Mouse (Mus musculus) cerebellum, adult 18-20 months (tissue): Measurements from ENCODE around the gene Cux1.
A peak's percentile ranks its signal among the peaks of the same experiment; 100 is the strongest.

Source experiments
- DNase-seq, 2 experiments: peaks; one replicate each; pipeline ENCODE4 v3.0.0; 2021

The Cux1 gene

DNA sequence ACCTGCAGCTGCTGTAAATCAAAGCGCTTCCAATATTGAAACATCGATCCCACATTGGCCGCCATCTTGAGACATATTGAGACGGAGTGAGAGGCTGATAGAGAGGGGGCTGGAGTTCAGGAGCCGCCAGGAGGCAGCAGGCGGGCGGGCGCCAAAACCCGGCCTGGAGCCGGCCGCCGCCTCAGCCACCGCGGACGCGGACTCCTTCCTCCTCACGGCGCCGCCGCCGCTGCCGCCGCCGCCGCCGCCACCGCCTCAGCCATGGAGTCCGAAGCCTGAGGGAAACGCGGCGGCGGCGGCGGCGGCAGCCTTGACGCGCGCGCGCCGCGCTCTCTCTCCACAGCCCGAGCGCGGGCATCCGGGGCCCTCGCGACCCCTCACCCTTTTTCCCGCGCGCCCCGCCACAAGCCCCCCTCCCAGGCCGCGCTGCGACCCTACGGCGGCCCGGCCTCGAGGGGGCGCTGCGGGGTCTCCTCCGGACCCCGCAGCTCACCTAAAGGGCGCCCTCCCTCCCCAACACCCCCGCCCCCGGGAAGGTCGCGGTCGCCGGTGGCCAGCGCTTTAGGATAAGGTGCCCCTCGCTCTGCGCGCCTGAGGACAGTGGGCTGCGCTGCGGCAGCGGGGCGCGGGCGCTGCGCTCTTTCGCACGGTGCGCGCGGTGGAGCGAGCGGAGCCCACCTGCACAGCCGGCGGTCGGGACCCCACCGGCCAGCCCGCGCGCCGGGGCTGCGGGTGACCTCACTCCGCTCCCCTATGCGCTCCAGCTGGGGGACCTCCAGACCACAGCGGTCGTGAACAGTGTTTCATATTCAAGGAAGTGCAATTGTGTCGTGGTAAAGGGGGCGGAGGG lies at the start of gene Cux1:
Gene Cux1, minus strand, starts transcription at position 315 of the 850 bp plus-strand sequence.
- DNase-seq, result peak; percentile 82 to 89

GRCm38 (mm10) chr5:136612391-136612790 lies 45.1 kb upstream of the Cux1 start:
- no peak for DNase-seq

GRCm38 (mm10) chr5:136608814-136609434 lies 41.6 kb upstream of the Cux1 start:
- DNase-seq, result no peak

GRCm38 (mm10) chr5:136605144-136605543 lies 37.9 kb upstream of the Cux1 start:
- DNase-seq, result no peak

- DNase-seq, result peak; percentile 16
Measured at GRCm38 (mm10) chr5:136603176-136603964, 36.1 kb upstream of the Cux1 start.

- DNase-seq, result no peak
Measured at GRCm38 (mm10) chr5:136600511-136600910, 33.2 kb upstream of the Cux1 start.

GRCm38 (mm10) chr5:136594896-136595540 lies 27.7 kb upstream of the Cux1 start:
- no peak for DNase-seq

GRCm38 (mm10) chr5:136591816-136592499 lies 24.7 kb upstream of the Cux1 start:
- DNase-seq, result no peak

GRCm38 (mm10) chr5:136589002-136589401 lies 21.7 kb upstream of the Cux1 start:
- no peak for DNase-seq

- no peak for DNase-seq
Measured at GRCm38 (mm10) chr5:136588471-136588870, 21.2 kb upstream of the Cux1 start.

DNA sequence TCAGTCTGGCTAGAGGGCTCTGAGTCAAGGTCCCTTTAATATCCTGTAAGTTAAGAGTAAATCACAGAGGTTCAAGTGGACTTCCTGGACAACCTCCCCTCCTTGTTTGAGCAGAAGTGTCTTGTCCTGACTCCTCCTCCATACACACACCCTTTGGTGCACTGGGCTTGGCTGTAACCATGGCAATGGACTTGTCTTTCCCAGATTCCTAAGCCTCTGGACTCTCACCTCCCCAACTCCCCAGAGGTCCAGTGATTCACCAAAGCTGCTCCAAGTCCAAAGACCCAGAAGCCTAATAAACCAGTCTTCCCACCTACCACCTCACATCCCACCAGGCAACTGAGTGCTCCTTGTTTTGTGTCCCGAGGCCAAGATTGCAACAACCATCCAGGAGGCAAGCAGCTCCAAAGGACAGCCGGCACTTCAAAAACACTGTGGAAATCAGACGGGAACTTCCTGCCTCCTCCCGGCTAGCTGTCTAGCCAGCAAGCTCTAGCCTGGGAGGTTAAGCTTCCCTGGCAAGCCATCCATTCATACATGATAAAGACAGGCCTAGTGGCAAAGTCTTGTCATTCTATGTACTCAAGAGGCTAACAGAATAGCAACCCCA lies 17.5 kb upstream of the Cux1 start:
- DNase-seq, result no peak

- DNase-seq, result no peak
Measured at GRCm38 (mm10) chr5:136583666-136584464, 16.6 kb upstream of the Cux1 start.

DNA sequence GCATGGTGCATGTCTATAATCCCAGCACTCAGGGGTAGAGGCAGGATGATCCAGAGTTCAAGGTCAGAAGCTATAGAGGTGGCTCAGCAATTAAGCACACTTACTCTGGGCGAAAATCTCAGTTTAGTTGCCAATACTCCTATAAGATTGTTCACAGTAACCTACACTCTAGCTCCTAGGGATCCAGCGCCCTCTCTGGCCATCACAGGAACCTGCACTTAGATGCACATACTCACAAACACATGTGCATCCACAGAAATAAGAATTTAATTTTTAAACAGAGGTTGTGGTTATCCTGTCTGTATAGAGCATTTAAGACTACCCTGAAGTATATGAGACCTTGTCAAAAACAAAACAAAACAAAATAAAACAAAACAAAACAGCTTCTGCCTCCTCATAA lies 16.0 kb upstream of the Cux1 start:
- no peak for DNase-seq

GRCm38 (mm10) chr5:136582201-136582600 lies 14.9 kb upstream of the Cux1 start:
- no peak for DNase-seq

DNA sequence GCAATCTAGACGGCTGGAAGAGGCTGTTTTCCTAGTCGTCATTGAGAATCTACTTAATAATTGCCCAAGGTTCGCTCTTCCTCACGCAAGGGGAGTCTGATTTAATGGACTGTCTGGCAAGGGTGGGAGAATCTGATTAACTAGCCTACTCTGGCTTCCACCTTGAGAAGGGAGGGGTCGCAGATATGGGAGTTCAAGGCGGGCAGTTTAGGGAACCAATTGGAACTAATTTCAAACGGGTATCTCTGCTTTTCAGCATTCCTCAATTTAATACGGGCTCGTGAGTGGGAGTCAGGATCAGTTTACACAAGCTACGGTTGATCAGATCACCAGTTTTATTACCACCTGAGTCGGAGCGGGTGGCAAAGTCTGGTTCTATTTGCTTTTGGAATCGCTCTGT lies 14.3 kb upstream of the Cux1 start:
- DNase-seq, result no peak

DNA sequence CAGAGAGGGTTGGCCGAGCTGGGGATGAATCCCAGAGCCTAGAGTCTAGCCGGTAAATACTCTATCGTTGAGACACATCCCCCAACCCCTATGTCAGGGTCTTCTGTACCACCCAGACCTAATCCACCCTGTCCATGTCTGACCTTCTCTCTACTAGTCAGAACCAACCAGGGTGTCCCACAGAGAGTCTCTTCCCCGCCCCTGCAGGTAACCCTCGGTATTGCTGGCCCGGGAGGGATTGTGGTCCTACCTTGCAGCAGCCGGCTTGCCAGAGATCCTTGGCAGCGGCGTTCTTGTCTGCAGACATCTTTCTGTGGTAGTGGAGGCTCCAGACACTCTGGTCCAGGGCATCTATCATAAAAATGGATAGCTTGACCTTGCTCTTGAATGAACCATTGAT lies 13.9 kb upstream of the Cux1 start:
- peak; percentile 49 to 52 for DNase-seq

DNA sequence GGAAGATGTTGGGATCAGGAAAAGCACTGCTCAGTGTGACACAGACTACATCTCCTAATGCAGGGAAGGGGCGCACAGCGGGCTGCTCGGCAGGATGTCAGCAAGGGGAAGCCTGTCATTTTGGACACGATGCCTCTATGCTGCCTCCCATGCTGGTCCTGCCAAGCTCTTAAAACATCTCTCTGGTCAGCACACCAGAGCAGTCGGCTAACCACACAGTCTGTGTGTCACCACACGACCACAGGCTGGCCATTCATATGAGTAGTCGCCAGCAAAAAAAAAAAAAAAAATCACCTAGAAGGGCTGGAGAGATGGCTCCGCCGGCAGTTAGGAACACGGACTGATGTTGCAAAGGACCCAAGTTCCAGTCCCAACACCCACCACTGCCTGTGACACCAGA lies 10.9 kb upstream of the Cux1 start:
- no peak for DNase-seq

DNA sequence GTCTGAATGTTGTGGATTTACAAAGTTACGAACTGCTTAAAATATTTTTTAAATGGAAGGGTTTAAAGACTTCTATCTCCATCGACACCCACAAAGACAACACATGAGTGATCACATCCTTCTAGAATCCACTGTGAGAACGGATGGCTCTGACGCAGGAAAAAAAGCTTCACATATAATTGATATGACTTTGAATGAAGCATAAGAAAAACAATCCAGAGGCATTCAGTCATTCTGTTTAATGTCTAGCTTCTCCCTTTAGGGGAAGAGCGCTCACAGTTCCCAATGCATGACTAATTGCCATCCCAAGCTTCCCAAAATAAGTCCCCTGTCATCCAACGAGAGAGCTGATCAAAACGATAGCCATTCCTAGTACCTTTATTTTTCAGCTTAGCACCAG lies 2.9 kb upstream of the Cux1 start:
- no peak for DNase-seq

DNA sequence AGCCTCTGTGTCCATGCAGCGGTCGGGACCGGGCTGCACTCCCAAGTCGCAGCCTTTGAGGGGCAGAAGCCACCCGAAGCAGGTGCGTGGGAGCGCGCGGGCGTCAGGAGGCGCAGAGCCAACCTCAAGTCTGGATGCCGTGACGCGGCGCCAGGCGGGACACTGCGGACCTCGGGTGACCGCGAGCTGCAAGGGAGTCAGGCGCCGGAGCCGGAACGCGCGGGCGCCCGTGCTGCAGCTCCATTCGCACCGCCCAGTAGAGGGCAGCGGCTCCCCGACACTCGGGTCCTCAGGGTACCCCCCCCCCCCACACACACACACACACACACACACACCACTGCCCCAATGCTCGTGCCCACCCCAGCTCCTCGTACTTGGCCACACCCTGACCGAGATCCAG lies 1.5 kb upstream of the Cux1 start:
- peak; percentile 86 to 90 for DNase-seq

- peak; percentile 38 to 52 for DNase-seq
Measured at GRCm38 (mm10) chr5:136568026-136568765, 906 bp upstream of the Cux1 start.
